8 mouse cellular contexts compared by ENCODE assay signal in genomic region chr4:24896829-24897228, GRCm38 (mm10). TPM values are rescaled to one million over a fixed set of nuclear protein-coding genes. Genes with fewer than 3 reads are reported as not detected.
DNase-seq lines count a peak whose midpoint lies in the region; ATAC-seq and TF ChIP-seq lines count a peak whose summit lies in the region.

No protein-coding gene starts in this region.

- H3K9me3 ChIP-seq in embryonic facial prominence, embryonic 10.5 days = no peaks in the 10 kb centered on the region
- H3K9me3 ChIP-seq in kidney, embryonic 15.5 days (replicated peaks) = no peaks in the 10 kb centered on the region

- no peak for ATAC-seq in kidney, embryonic 15.5 days (replicated peaks; ENCODE audit: low FRiP score)
- peak; percentile 33; the same call in 1 of the 2 replicates for ATAC-seq in megakaryocyte, adult 5-6 weeks (ENCODE audit: poor library complexity, severe bottlenecking)
- no peak for ATAC-seq in erythroid progenitor cell, adult 5-6 weeks (replicated peaks; ENCODE audit: low FRiP score, poor library complexity, severe bottlenecking)

- no peak overlapping the region for H3K9ac ChIP-seq in kidney, embryonic 15.5 days

- DNase-seq in left cerebral cortex, adult 2 months (ENCODE audit: extremely low spot score in 1 of 2, low spot score in 2 of 2) = no peak
- DNase-seq in left cerebral cortex, postnatal 4 days = no peak
- DNase-seq in T-cell, adult 2 months (ENCODE audit: low spot score) = peak; percentile 4
- no peak for DNase-seq in embryonic facial prominence, embryonic 10.5 days (ENCODE audit: low spot score)
- no peak for DNase-seq in gastrocnemius, postnatal 36 days

- peaks cover 12% of the 10 kb centered on the region for H3K4me1 ChIP-seq in embryonic facial prominence, embryonic 10.5 days
- H3K4me1 ChIP-seq in kidney, embryonic 15.5 days = peaks cover 11% of the 10 kb centered on the region

- TF ChIP-seq CTCF in left cerebral cortex, adult 2 months (IDR thresholded peaks at IDR 0.05) = peak; percentile 72

- H3K4me2 ChIP-seq in kidney, embryonic 15.5 days = peak overlapping the region; percentile 88; the same call in 1 of the 2 replicates

- WGBS in embryonic facial prominence, embryonic 10.5 days = 1% methylated on average over 1 of the region's 1 CpGs
- WGBS in kidney, embryonic 15.5 days = 0% methylated on average over 1 of the region's 1 CpGs

- peak overlapping the region; percentile 99 for H3K4me3 ChIP-seq in left cerebral cortex, adult 2 months
- peak overlapping the region; percentile 78; the same call in 1 of the 2 replicates for H3K4me3 ChIP-seq in embryonic facial prominence, embryonic 10.5 days
- no peak overlapping the region for H3K4me3 ChIP-seq in kidney, embryonic 15.5 days (replicated peaks)

- H3K36me3 ChIP-seq in embryonic facial prominence, embryonic 10.5 days (replicated peaks) = peaks cover 16% of the 10 kb centered on the region
- peaks cover 12% of the 10 kb centered on the region for H3K36me3 ChIP-seq in kidney, embryonic 15.5 days

- H3K27ac ChIP-seq in left cerebral cortex, adult 2 months = no peak overlapping the region
- no peak overlapping the region for H3K27ac ChIP-seq in embryonic facial prominence, embryonic 10.5 days (replicated peaks)
- no peak overlapping the region for H3K27ac ChIP-seq in kidney, embryonic 15.5 days

- intact Hi-C loops in left cerebral cortex, adult 2 months (cut with DNase I) = loop anchor here (1.0 to 5.0 kb wide), 3 partner anchors 100 to 400 kb away; partner anchors contain the start of gene Mms22l
- intact Hi-C loops in left cerebral cortex, postnatal 4 days (cut with DNase I) = loop anchor here (5.0 kb wide), 2 partner anchors 280 to 1645 kb away; no protein-coding TSS in a partner anchor
- intact Hi-C loops in gastrocnemius, postnatal 36 days (cut with DNase I) = no loop called here

- H3K27me3 ChIP-seq in embryonic facial prominence, embryonic 10.5 days (replicated peaks; ENCODE audit: low read depth, poor library complexity, severe bottlenecking) = no peaks in the 10 kb centered on the region
- H3K27me3 ChIP-seq in kidney, embryonic 15.5 days = no peaks in the 10 kb centered on the region

RNA-seq across cellular contexts. Expression of gene Ndufaf4, which starts 1.1 kb away (rescaled TPM):
- 10 to 100 TPM; 35.3 to 37.2 TPM for total RNA-seq in left cerebral cortex, adult 2 months (2021)
- 10 to 100 TPM; 33.1 to 34.5 TPM for total RNA-seq in left cerebral cortex, postnatal 4 days (2021)
- polyA plus RNA-seq in embryonic facial prominence, embryonic 10.5 days (2016; fragmentation: Nextera tagmentation; extraction: Ambion mirVana) = 54.8 and 57.4 TPM in 2 replicates
- 52.2 and 52.3 TPM in 2 replicates for polyA plus RNA-seq in kidney, embryonic 15.5 days (2015; fragmentation: Nextera tagmentation; extraction: Ambion mirVana)
- total RNA-seq in megakaryocyte, adult 5-6 weeks (2015) = 9.8 and 15.3 TPM in 2 replicates
- total RNA-seq in megakaryocyte, adult 5-6 weeks (2017) = 7.6 and 8.8 TPM in 2 replicates
- 6.7 and 8.3 TPM in 2 replicates for total RNA-seq in erythroid progenitor cell, adult 5-6 weeks (2015; ENCODE audit: low replicate concordance)
- 1.4 and 4.4 TPM in 2 replicates for total RNA-seq in erythroid progenitor cell, adult 5-6 weeks (2017; ENCODE audit: low replicate concordance)
- total RNA-seq in gastrocnemius, postnatal 36 days (2021) = 10 to 100 TPM; 38.6 to 40.5 TPM

RNA-seq across cellular contexts. Expression of gene Klhl32, which starts 45.9 kb away (rescaled TPM):
- total RNA-seq in left cerebral cortex, adult 2 months (2021) = 10 to 100 TPM; 16.0 to 16.1 TPM
- total RNA-seq in left cerebral cortex, postnatal 4 days (2021) = 10 to 100 TPM; 21.3 to 23.8 TPM
- polyA plus RNA-seq in embryonic facial prominence, embryonic 10.5 days (2016; fragmentation: Nextera tagmentation; extraction: Ambion mirVana) = 2.3 and 2.6 TPM in 2 replicates
- 3.1 TPM in 2 replicates for polyA plus RNA-seq in kidney, embryonic 15.5 days (2015; fragmentation: Nextera tagmentation; extraction: Ambion mirVana)
- not detected in 2 replicates for total RNA-seq in megakaryocyte, adult 5-6 weeks (2015)
- not detected in 2 replicates for total RNA-seq in megakaryocyte, adult 5-6 weeks (2017)
- not detected in 2 replicates for total RNA-seq in erythroid progenitor cell, adult 5-6 weeks (2015; ENCODE audit: low replicate concordance)
- total RNA-seq in erythroid progenitor cell, adult 5-6 weeks (2017; ENCODE audit: low replicate concordance) = not detected in 2 replicates
- under 1 TPM in 1 of 2 experiments, not detected in 1; 0.10 TPM for total RNA-seq in gastrocnemius, postnatal 36 days (2021)

Comparison
In these comparisons a context has a peak if more than half of its experiments do, and no peak if none do; other contexts are left out.
1. RNA of gene Klhl32, which starts 45.9 kb away (total RNA-seq): 21.3 to 23.8 TPM in left cerebral cortex, postnatal 4 days and 16.0 to 16.1 TPM in left cerebral cortex, adult 2 months; 0.10 TPM in gastrocnemius, postnatal 36 days, not detected in megakaryocyte, adult 5-6 weeks and not detected in erythroid progenitor cell, adult 5-6 weeks; every median in the first group is over 10 times any median in the second.